Mouse (Mus musculus) lung, embryonic 14.5 days (tissue): ENCODE measurements at regions not wholly inside any gene's neighbourhood (a gene's known extent, or its start where the extent isn't known, plus 50 kb on each side); places are given as distances from the start of the nearest gene placed in this dataset.

ENCODE experiments used
- ATAC-seq: fragments of 200-750 bp; cut with Nextera tagmentation; 2 replicates; pipeline ENCODE4 v1.8.0; 2017; ENCODE audit warnings: mild to moderate bottlenecking, moderate TSS enrichment, moderate library complexity; ENCODE audit not compliant: insufficient read depth
- DNase-seq: peaks from one replicate; pipeline ENCODE4 v3.0.0-alpha.2; 2015
- H3K27ac ChIP-seq: fragments of 300-500 bp; sonication (generic); 2 replicates; pipeline ENCODE4 v1.5.1; 2014; ENCODE audit warnings: low read depth, mild to moderate bottlenecking, moderate library complexity
- H3K27me3 ChIP-seq: fragments of 300-500 bp; sonication (generic); 2 replicates; pipeline ENCODE4 v1.6.1; 2014; ENCODE audit warnings: low read length, control low read depth; ENCODE audit not compliant: insufficient read depth
- H3K36me3 ChIP-seq: fragments of 300-500 bp; sonication (generic); 2 replicates; pipeline ENCODE4 v1.6.1; 2014; ENCODE audit warnings: control low read depth; ENCODE audit not compliant: insufficient read depth
- H3K4me1 ChIP-seq: fragments of 300-500 bp; sonication (generic); 2 replicates; pipeline ENCODE4 v1.6.1; 2014; ENCODE audit warnings: antibody characterized with exemption, control low read depth; ENCODE audit not compliant: insufficient read depth
- H3K4me2 ChIP-seq: fragments of 300-500 bp; sonication (generic); 2 replicates; pipeline ENCODE4 v1.6.1; 2014; ENCODE audit warnings: mild to moderate bottlenecking
- H3K4me3 ChIP-seq: fragments of 300-500 bp; sonication (generic); 2 replicates; pipeline ENCODE4 v1.5.1; 2014; ENCODE audit warnings: low read depth, low read length
- H3K9ac ChIP-seq: fragments of 300-500 bp; sonication (generic); 2 replicates; pipeline ENCODE4 v1.6.1; 2014
- H3K9me3 ChIP-seq: fragments of 300-500 bp; sonication (generic); 2 replicates; pipeline ENCODE4 v1.6.1; 2016; ENCODE audit warnings: low read depth, low read length, control low read depth
- CTCF ChIP-seq: IDR thresholded peaks from 2 replicates; pipeline ENCODE4 v1.5.1; 2016; ENCODE audit warnings: antibody characterized with exemption, low read depth
- WGBS: fragments of 180-500 bp; shearing (Covaris S2); extraction: QIAGEN DNeasy Blood & Tissue Kit; methylation state at CpG from one replicate; pipeline ENCODE4 v1.1.7; 2014; 5-methylcytosine and 5-hydroxymethylcytosine counted together

DNA sequence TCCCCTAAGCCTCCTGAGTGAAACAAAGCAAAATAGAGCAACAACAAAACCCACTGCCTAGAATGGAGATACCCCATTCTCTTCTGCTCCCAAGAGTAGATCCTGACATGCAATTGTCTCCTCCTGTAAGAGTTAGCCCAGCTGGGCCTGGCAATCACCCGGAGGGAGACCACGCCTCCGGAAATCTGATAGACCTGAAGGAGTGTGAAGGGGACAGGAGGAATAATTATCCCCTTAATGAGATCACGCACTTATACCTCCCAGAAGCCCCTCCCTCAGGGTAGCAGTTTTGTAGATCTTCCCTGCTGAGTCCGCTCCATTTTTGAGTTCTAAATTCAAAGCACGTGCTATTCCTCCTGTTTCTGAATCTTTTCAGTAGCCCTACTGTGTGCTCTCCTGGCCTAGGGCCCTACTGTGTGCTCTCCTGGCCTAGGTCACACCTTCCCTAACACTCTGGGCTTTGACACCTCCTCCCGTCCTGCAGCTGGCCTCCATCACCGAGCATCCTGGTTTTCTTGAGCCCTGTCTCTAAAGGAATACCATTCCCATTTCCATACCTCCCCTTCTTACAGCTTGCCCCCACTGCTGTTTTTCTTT lies 137.2 kb upstream of the Mdm1 start:
- Histone ChIP-seq H3K9me3 (peaks cover 1% of the 10 kb centered on the region; the same call in 1 of the 2 replicates), H3K4me2 (no peak overlapping the region), H3K4me1 (peaks cover 3% of the 10 kb centered on the region; the same call in 1 of the 2 replicates), H3K27me3 (no peaks in the 10 kb centered on the region), H3K27ac (no peak overlapping the region), H3K4me3 (no peak overlapping the region), H3K9ac (no peak overlapping the region), H3K36me3 (no peaks in the 10 kb centered on the region)
- DNase-seq: no peak
- TF ChIP-seq CTCF: no peak
- WGBS: 49% methylated on average over 8 of the region's 8 CpGs
- ATAC-seq: no peak

DNA sequence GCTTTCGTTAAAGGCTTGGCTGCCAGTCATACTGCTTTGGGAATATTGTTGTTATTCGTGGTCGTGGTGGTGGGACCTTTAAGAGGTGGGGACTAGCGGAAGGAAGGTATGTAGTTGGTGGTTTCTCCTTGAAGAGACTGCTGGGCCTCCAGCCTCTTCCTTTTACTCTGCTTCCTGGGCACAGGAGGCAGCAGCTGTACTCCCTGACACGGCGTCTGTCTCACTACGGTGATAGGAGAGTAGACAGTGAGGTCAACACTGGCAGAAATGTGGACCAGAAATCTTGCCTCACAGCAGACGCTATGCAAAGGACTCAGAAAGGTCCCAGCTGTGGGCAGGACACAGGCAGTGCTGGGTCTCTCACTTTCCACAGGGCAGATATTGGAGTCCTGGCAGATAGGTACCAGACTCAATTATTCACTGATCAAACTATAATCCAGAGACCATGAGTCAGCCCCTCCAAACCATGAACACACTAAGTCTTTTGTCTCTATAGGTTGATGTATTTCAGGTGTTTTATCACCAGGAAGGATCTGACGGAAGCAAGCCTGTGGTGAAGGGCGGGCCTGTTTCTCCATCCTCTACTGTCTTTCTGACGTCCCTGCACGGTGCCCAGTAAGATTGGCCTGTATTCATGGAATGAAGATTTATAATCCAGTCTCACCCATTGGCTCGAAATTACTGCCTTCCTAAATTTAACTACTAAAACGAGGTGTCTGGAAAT lies 134.6 kb upstream of the Mdm1 start:
- H3K27ac ChIP-seq: no peak overlapping the region
- H3K4me1 ChIP-seq: peaks cover 3% of the 10 kb centered on the region; the same call in 1 of the 2 replicates
- 62% methylated on average over 14 of the region's 14 CpGs for WGBS
- ATAC-seq: no peak; the same call in 1 of the 2 replicates
- H3K27me3 ChIP-seq: no peaks in the 10 kb centered on the region
- peaks cover 7% of the 10 kb centered on the region for H3K9me3 ChIP-seq
- no peak for TF ChIP-seq CTCF
- no peak overlapping the region for H3K9ac ChIP-seq
- DNase-seq: no peak
- H3K4me3 ChIP-seq: no peak overlapping the region
- H3K36me3 ChIP-seq: no peaks in the 10 kb centered on the region
- H3K4me2 ChIP-seq: no peak overlapping the region

- 83% methylated on average over 7 of the region's 7 CpGs for WGBS
- no peak overlapping the region for H3K9ac ChIP-seq
- no peak overlapping the region for H3K4me3 ChIP-seq
- TF ChIP-seq CTCF: no peak
- H3K27ac ChIP-seq: no peak overlapping the region
- H3K4me2 ChIP-seq: no peak overlapping the region
- no peaks in the 10 kb centered on the region for H3K27me3 ChIP-seq
- H3K9me3 ChIP-seq: peaks cover 7% of the 10 kb centered on the region
- DNase-seq (no peak), ATAC-seq (no peak)
- H3K36me3 ChIP-seq: no peaks in the 10 kb centered on the region
- peaks cover 3% of the 10 kb centered on the region; the same call in 1 of the 2 replicates for H3K4me1 ChIP-seq
Observed at GRCm38 (mm10) chr10:118007846-118008245, 133.8 kb upstream of the Mdm1 start.

- H3K27ac ChIP-seq: no peak overlapping the region
- H3K4me1 ChIP-seq: no peaks in the 10 kb centered on the region
- DNase-seq (peak; percentile 73), ATAC-seq (no peak; the same call in 1 of the 2 replicates)
- no peak for TF ChIP-seq CTCF
- H3K36me3 ChIP-seq: no peaks in the 10 kb centered on the region
- no peaks in the 10 kb centered on the region for H3K27me3 ChIP-seq
- H3K9me3 ChIP-seq: peaks cover 7% of the 10 kb centered on the region
- no peak overlapping the region for H3K9ac ChIP-seq
- no peak overlapping the region for H3K4me2 ChIP-seq
- WGBS: 64% methylated on average over 10 of the region's 10 CpGs
- H3K4me3 ChIP-seq: no peak overlapping the region
Observed at GRCm38 (mm10) chr10:118011687-118012567, 129.7 kb upstream of the Mdm1 start.

DNA sequence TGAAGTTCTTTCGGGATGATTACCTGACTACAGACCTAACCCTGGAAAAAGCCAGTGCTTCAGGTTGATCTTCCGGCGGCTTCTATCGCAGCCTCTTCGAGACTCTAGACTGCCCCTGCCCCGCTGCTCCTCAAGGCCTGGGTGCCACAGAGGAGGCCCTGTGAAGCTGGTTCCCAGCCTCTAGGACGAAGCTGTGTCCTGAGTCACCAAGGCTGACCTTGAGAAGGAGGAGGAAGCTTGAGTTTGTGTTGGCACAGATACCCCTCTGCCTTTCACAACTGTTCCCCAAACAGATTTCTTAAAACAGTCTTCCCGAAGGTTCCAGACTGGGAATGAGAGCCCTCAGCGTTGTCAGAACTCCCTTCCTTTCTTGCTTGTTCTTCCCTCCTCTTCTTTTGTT lies 112.8 kb upstream of the Mdm1 start:
- no peak overlapping the region for H3K4me2 ChIP-seq
- no peaks in the 10 kb centered on the region for H3K27me3 ChIP-seq
- no peak overlapping the region for H3K4me3 ChIP-seq
- ATAC-seq: no peak
- no peak for DNase-seq
- no peak for TF ChIP-seq CTCF
- WGBS: 91% methylated on average over 9 of the region's 9 CpGs
- no peak overlapping the region for H3K9ac ChIP-seq
- H3K4me1 ChIP-seq: no peaks in the 10 kb centered on the region
- H3K27ac ChIP-seq: no peak overlapping the region
- H3K36me3 ChIP-seq: no peaks in the 10 kb centered on the region
- no peaks in the 10 kb centered on the region for H3K9me3 ChIP-seq

DNA sequence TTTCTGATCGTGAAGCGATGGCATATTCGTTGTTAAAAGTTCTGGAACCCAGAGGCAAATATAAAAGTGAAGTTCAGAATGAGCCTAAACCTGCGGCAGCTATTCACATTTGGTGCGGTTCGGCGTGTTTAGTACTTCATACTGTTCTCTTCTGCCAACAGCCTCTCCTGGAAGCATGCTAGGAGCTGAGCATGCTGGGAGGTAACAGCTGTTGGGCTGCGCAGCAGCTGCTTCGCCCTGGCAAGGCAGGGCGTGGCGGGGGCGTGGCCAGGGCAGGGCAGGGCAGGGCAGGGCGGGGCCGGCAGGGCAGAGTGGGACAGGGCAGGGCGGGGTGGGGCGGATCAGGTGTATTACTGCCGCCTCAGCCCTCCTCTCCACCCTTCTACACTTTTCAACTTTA lies 107.2 kb upstream of the Mdm1 start:
- no peaks in the 10 kb centered on the region; the same call in 1 of the 2 replicates for H3K9me3 ChIP-seq
- H3K4me1 ChIP-seq: no peaks in the 10 kb centered on the region
- no peaks in the 10 kb centered on the region for H3K36me3 ChIP-seq
- TF ChIP-seq CTCF: no peak
- H3K9ac ChIP-seq: no peak overlapping the region
- no peak overlapping the region for H3K27ac ChIP-seq
- H3K4me3 ChIP-seq: no peak overlapping the region
- H3K27me3 ChIP-seq: no peaks in the 10 kb centered on the region
- 73% methylated on average over 17 of the region's 17 CpGs for WGBS
- DNase-seq (no peak), ATAC-seq (no peak)
- H3K4me2 ChIP-seq: no peak overlapping the region

GRCm38 (mm10) chr10:118035035-118035434 lies 106.6 kb upstream of the Mdm1 start:
- Histone ChIP-seq H3K9ac (no peak overlapping the region), H3K27ac (no peak overlapping the region), H3K36me3 (no peaks in the 10 kb centered on the region), H3K9me3 (no peaks in the 10 kb centered on the region; the same call in 1 of the 2 replicates), H3K27me3 (no peaks in the 10 kb centered on the region), H3K4me3 (no peak overlapping the region), H3K4me2 (no peak overlapping the region), H3K4me1 (no peaks in the 10 kb centered on the region)
- DNase-seq: no peak
- TF ChIP-seq CTCF: peak; percentile 38
- 81% methylated on average over 13 of the region's 13 CpGs for WGBS
- no peak for ATAC-seq
